In the genomic region with DNA sequence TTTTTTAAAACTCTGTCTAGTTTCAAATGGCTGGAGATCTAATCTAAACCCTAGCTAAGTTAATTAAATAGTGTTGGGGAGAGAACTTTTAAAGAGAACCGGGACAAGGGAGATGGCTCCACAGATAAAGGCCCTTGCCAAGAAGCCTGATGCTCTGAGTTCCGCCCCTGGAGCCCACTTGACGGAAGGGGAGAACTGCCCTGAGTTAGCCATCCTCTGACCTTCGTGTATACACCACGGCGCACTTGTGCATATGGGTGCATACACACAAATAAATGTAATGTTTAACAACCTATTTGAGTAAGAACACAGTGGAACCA, we compare ENCODE assay signal across 18 mouse cellular contexts.
DNase-seq lines count a peak whose midpoint lies in the region; ATAC-seq and TF ChIP-seq lines count a peak whose summit lies in the region.
"Had no signal": no experiment of that assay in that cellular context is flagged by ENCODE, and none has a peak within 500 bp of the region (broad histone marks: within the 10 kb centered on the region; RNA-seq: fewer than 3 reads in every experiment).

No protein-coding gene starts in this region.

- intact Hi-C loops in heart, adult 2 months (cut with DNase I): no loop called here
- intact Hi-C loops in heart, postnatal 36 days (cut with DNase I): loop anchor here (5.0 kb wide), 1 partner anchor 49 kb away; no protein-coding TSS in a partner anchor

- H3K4me3 ChIP-seq in heart, adult 2 months: peak overlapping the region; percentile 24; the same call in 1 of the 2 replicates
- no peak overlapping the region for H3K4me3 ChIP-seq in liver, adult 2 months (ENCODE audit: insufficient read depth, low read depth, low read length)
- no peak overlapping the region for H3K4me3 ChIP-seq in liver, embryonic 12.5 days
- H3K4me3 ChIP-seq in bone marrow macrophage, adult 2 months (ENCODE audit: insufficient read depth, low read length): no peak overlapping the region
- no peak overlapping the region for H3K4me3 ChIP-seq in stomach, postnatal 0 days (ENCODE audit: low read depth, low read length)
- H3K4me3 ChIP-seq: heart, embryonic 12.5 days; liver, embryonic 15.5 days; neural tube, embryonic 13.5 days had no signal

- no peak for TF ChIP-seq CTCF in heart, adult 2 months (IDR thresholded peaks at IDR 0.05)
- TF ChIP-seq CTCF in liver, adult 2 months (IDR thresholded peaks at IDR 0.05; ENCODE audit: low read depth, low read length): no peak
- TF ChIP-seq CTCF in bone marrow macrophage, adult 2 months (IDR thresholded peaks at IDR 0.05; ENCODE audit: low read depth, low read length): no peak
- TF ChIP-seq CTCF in stomach, postnatal 0 days (IDR thresholded peaks at IDR 0.05; ENCODE audit: low read depth): no peak

- no peaks in the 10 kb centered on the region for H3K79me2 ChIP-seq in heart, adult 2 months (replicated peaks; ENCODE audit: control insufficient read depth, insufficient read depth, low read length)
- H3K79me2 ChIP-seq in liver, adult 2 months (ENCODE audit: control insufficient read depth, insufficient read depth, low read length): peaks cover 3% of the 10 kb centered on the region; the same call in 1 of the 2 replicates

- no peak for TF ChIP-seq POLR2A in heart, adult 2 months (IDR thresholded peaks at IDR 0.05; ENCODE audit: insufficient read depth, low read depth, low read length)
- TF ChIP-seq POLR2A in liver, adult 2 months (IDR thresholded peaks at IDR 0.05; ENCODE audit: extremely low read depth, insufficient read depth, low read length): no peak
- no peak for TF ChIP-seq POLR2A in bone marrow macrophage, adult 2 months (IDR thresholded peaks at IDR 0.05; ENCODE audit: borderline replicate concordance, low read depth, low read length)

- WGBS in heart, adult 2 months: 52% methylated on average over 6 of the region's 6 CpGs
- 67% methylated on average over 6 of the region's 6 CpGs for WGBS in liver, adult 2 months
- 59% methylated on average over 6 of the region's 6 CpGs for WGBS in liver, embryonic 12.5 days (ENCODE audit: insufficient replicate concordance)
- WGBS in stomach, postnatal 0 days: 65% methylated on average over 6 of the region's 6 CpGs

- H3K9ac ChIP-seq in heart, adult 2 months (ENCODE audit: low read depth, low read length): no peak overlapping the region
- no peak overlapping the region for H3K9ac ChIP-seq in liver, adult 2 months (ENCODE audit: low read depth, low read length)
- no peak overlapping the region for H3K9ac ChIP-seq in liver, embryonic 12.5 days
- H3K9ac ChIP-seq in stomach, postnatal 0 days (ENCODE audit: low read length): no peak overlapping the region
- H3K9ac ChIP-seq: heart, embryonic 12.5 days; liver, embryonic 15.5 days; neural tube, embryonic 13.5 days had no signal

- no peak for ATAC-seq in liver, embryonic 12.5 days
- no peak for ATAC-seq in stomach, postnatal 0 days (ENCODE audit: low FRiP score, low TSS enrichment)
- ATAC-seq: activated CD4-positive, CD25-positive, alpha-beta regulatory T cell, adult 4 months; Patski had no signal

- no peaks in the 10 kb centered on the region for H3K27me3 ChIP-seq in heart, adult 2 months (ENCODE audit: control insufficient read depth, insufficient read depth, low read length)
- H3K27me3 ChIP-seq in liver, adult 2 months (ENCODE audit: control insufficient read depth, insufficient read depth, low read length): no peaks in the 10 kb centered on the region
- no peaks in the 10 kb centered on the region for H3K27me3 ChIP-seq in liver, embryonic 12.5 days (replicated peaks)
- no peaks in the 10 kb centered on the region for H3K27me3 ChIP-seq in stomach, postnatal 0 days (ENCODE audit: control insufficient read depth, insufficient read depth, low read length)
- H3K27me3 ChIP-seq: heart, embryonic 12.5 days; liver, embryonic 15.5 days; neural tube, embryonic 13.5 days; Patski had no signal

- no peaks in the 10 kb centered on the region for H3K36me3 ChIP-seq in heart, adult 2 months (ENCODE audit: control insufficient read depth, insufficient read depth, low read length)
- H3K36me3 ChIP-seq in liver, adult 2 months (ENCODE audit: control insufficient read depth, insufficient read depth, low read length): no peaks in the 10 kb centered on the region
- H3K36me3 ChIP-seq in liver, embryonic 12.5 days: no peaks in the 10 kb centered on the region
- H3K36me3 ChIP-seq in stomach, postnatal 0 days (ENCODE audit: control insufficient read depth, insufficient read depth, low read length): no peaks in the 10 kb centered on the region
- H3K36me3 ChIP-seq: heart, embryonic 12.5 days; liver, embryonic 15.5 days; neural tube, embryonic 13.5 days had no signal

- H3K27ac ChIP-seq in heart, adult 2 months: peak overlapping the region; percentile 76
- H3K27ac ChIP-seq in liver, adult 2 months (replicated peaks; ENCODE audit: insufficient read depth, low read depth, low read length): peak overlapping the region; percentile 41; the same call in 1 of the 2 replicates
- H3K27ac ChIP-seq in liver, embryonic 12.5 days: no peak overlapping the region
- peak overlapping the region; percentile 86 for H3K27ac ChIP-seq in bone marrow macrophage, adult 2 months (ENCODE audit: insufficient read depth, low read depth, low read length)
- H3K27ac ChIP-seq in stomach, postnatal 0 days (replicated peaks): no peak overlapping the region
- H3K27ac ChIP-seq: neural tube, embryonic 13.5 days had no signal

- H3K9me3 ChIP-seq in liver, embryonic 12.5 days (replicated peaks): no peaks in the 10 kb centered on the region
- H3K9me3 ChIP-seq in stomach, postnatal 0 days (ENCODE audit: control insufficient read depth, low read length): no peaks in the 10 kb centered on the region
- H3K9me3 ChIP-seq: heart, embryonic 12.5 days; liver, embryonic 15.5 days; neural tube, embryonic 13.5 days had no signal

- H3K4me1 ChIP-seq in heart, adult 2 months (ENCODE audit: control insufficient read depth, insufficient read depth, low read length): peaks cover 6% of the 10 kb centered on the region
- peaks cover 9% of the 10 kb centered on the region; the same call in 1 of the 2 replicates for H3K4me1 ChIP-seq in liver, adult 2 months (ENCODE audit: control insufficient read depth, insufficient read depth, low read length)
- H3K4me1 ChIP-seq in liver, embryonic 12.5 days: peaks cover 30% of the 10 kb centered on the region; the same call in 1 of the 2 replicates
- peaks cover 60% of the 10 kb centered on the region for H3K4me1 ChIP-seq in bone marrow macrophage, adult 2 months (ENCODE audit: control insufficient read depth, insufficient read depth, low read length)
- H3K4me1 ChIP-seq in stomach, postnatal 0 days (replicated peaks; ENCODE audit: control insufficient read depth, insufficient read depth): no peaks in the 10 kb centered on the region

- DNase-seq in heart, adult 2 months: peak in 1 of 2 experiments; percentile 36
- DNase-seq in heart, postnatal 36 days: no peak
- DNase-seq in liver, adult 2 months (ENCODE audit: extremely low read depth, low read depth, low spot score): no peak
- DNase-seq in lung, postnatal 4 days: peak; percentile 33 to 55
- DNase-seq in stomach, postnatal 0 days (ENCODE audit: low spot score): no peak
- DNase-seq: B cell, adult 2 months; cerebellum, adult 8-10 months; gastrocnemius, postnatal 36 days; kidney, postnatal 25 days; layer of hippocampus, adult 9-11 months; thymus, postnatal 25 days had no signal

- no peak overlapping the region for H3K4me2 ChIP-seq in liver, embryonic 12.5 days
- no peak overlapping the region for H3K4me2 ChIP-seq in stomach, postnatal 0 days (replicated peaks; ENCODE audit: low read depth)
- H3K4me2 ChIP-seq: heart, embryonic 12.5 days; neural tube, embryonic 13.5 days had no signal

- no peak for TF ChIP-seq EP300 in heart, adult 2 months (IDR thresholded peaks at IDR 0.05; ENCODE audit: insufficient read depth, low read depth, low read length)
- TF ChIP-seq EP300 in stomach, postnatal 0 days (optimal IDR thresholded peaks at IDR 0.05): no peak

Comparison
In these comparisons a context has a peak if more than half of its experiments do, and no peak if none do; other contexts are left out.
1. H3K27ac ChIP-seq: peak in heart, adult 2 months (single experiment), liver, adult 2 months (single experiment) and bone marrow macrophage, adult 2 months (single experiment); none in liver, embryonic 12.5 days (single experiment) and stomach, postnatal 0 days (single experiment).
2. DNase-seq: peak in lung, postnatal 4 days (2 of 2); none in heart, postnatal 36 days (0 of 2), liver, adult 2 months (single experiment) and stomach, postnatal 0 days (single experiment).